Mouse (Mus musculus): ENCODE data around the gene Rnf151.
"Not testable (repeated sequence)": the region's sequence is repeated elsewhere in the genome, so short reads cannot be mapped to it uniquely, and the experiment has no call there.

Gene Rnf151

GRCm38 (mm10) chr17:24732233-24732935 is 14.5 kb upstream of the Rnf151 start:
- peak; percentile 97 for DNase-seq

DNA sequence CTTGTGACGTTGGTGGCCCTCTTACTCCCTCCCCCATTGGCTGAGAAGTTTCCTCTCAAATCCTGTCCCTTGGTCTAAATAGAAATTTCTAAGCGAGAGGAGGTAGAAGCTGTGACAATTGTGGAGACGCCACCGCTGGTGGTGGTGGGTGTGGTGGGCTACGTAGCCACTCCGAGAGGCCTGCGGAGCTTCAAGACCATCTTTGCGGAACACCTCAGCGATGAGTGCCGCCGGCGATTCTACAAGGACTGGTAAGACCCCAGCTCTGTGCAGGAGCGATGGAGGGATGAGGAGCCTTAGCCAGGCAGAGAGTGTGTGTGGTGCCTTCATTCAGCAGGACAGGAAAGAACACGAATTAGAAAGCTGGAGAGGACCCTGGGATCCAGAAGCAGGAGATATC is 12.9 kb upstream of the Rnf151 start:
- DNase-seq = peak; percentile 88

DNA sequence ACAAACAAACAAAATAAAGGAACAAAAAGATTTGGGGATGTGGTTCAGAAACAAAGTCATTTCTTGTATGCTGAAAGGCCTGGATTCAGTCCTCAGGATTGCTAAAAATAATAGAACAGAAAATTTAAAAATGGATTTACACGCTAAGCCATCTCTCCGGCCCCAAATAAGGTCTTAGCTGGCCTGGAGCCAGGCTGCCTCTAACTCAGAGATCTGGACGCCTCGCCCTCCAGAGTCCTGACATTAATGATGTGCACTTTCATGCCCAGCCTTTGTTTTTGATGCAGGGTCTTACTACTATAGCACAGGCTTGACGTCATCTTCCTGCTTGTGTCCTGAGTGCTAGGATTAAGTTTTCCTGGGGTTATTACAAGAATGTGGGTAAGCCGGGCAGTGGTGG is 11.2 kb upstream of the Rnf151 start:
- DNase-seq = peak; percentile 88

GRCm38 (mm10) chr17:24728184-24728583 is 10.3 kb upstream of the Rnf151 start:
- peak; percentile 92 for DNase-seq

DNA sequence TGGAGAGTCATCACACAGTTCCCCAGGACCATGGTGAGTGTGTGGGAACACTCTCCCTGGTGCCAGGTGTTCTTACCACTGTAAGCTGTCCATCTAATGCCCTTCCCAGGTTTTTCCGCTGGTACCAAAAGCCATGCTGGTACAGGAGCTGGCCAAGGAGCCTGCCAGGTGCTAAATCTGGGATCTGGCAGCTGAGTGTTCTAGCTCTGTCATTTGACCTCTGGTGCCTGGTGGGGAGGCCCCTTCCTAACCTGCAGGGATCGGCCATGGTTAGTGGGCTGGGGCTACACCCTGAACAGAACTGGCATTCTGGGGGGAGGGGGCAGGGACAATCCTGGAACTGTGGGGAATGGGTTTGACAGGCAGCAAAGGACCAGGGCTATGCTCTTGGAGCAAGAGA is 9.8 kb upstream of the Rnf151 start, which contains the start of gene Rpl3l:
Rpl3l (plus strand) TSS at position 203 of the 400 bp plus-strand sequence.
- DNase-seq = peak; percentile 98

DNA sequence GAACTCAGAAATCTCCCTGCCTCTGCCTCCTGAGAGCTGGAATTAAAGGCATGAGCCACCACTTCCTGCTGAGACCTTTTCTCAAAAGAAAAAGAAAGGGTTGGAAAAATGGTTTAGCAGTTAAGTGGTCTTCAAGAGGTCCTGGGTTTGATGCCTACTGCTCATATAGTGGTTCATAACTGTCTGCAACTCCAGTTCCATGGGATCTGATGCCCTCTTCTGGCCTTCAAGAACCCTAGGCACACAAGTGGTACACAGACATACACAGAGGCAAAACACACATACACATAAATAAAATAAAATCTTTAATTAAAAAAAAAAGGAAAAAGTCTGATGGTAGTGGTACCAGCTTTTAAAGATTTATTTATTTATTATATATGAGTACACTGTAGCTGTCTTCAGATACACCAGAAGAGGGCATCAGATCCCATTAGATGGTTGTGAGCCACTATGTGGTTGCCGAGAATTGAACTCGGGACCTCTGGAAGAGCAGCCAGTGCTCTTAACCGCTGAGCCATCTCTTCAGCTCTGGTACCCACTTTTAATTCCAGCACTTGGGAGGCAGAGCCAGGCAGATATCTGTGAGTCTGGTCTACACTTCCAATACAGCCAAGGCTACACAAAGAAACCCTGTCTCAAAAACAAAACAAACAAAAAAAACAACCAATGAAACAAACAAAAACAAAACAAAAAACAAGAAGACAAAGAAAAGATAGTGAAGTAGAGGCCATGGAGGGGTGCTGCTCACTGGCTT is 8.0 kb upstream of the Rnf151 start:
- no peak for DNase-seq

- peak; percentile 99 for DNase-seq
These were observed 6.3 kb upstream of the Rnf151 start, which contains the start of gene Ndufb10 for GRCm38 (mm10) chr17:24724184-24724583. Gene Ndufb10, minus strand, starts transcription at chr17:24724478.

GRCm38 (mm10) chr17:24723881-24724180 is 6.0 kb upstream of the Rnf151 start:
- no peak for DNase-seq

DNA sequence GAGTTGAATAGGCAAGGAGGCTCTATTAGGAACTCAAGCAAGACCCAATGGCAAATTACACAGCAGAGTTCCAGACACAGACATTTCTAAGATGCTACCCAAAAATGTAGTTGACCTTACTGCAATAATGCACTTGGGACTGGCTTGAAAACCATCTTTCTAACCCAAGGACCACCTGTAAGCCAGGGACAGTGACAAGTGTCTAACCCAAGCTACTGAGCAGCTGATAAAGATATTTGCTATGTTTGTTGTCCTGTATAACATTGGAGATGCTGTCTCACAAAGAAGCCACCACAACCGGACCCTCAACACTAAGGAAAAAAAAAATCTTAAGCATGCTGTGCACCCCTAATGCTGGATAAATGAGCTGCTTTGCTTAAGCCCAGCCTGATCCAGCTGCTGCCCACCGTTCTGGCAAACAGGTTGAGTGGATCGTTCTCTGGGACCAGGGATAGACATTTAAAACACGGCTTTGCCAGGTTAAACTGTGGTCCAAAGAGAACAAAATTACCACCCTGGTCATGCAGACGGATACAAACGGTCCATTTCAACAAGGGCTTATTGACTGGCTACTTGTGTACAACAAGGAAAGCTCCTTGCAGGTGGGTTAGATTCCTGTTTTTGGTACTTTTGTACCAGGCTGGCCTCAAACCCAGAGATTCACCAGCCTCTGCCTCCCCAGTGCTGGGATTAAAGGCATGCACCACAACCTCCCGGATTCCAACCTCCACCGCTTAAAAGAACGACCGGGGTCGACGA is 5.4 kb upstream of the Rnf151 start:
- peak; percentile 83 for DNase-seq

DNA sequence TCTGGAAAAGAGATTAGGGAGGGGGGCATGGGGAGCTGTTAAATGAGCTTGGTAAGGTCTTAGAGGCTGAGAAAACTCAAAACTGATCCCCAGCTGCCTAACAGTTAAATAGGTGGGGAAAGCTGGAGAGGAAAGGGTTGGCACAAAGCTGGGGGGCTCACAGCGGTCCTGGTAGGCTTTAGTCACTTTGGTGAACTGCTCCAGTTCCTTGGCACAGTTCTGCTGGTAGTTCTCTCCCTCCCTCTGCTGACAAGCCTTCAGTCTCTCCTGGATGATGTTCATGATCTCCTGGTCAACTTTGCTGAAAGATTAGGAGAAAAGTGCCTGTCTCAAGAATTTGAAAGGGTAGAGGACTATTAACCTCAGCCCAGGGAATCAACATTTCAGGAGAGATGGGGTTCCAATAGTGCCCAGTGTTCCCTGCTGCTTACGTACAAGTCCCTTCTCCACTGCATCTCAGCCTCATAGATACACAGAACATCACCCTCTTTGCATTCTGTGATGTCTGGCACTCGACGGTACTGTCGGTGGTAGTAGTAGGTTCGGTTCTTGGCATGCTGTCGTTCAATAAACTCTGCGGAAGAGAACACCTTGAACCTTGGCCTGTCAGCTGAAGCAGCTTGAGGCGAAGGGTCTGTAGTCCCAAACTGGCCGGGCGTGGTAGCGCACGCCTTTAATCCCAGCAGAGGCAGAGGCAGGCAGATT is 4.5 kb upstream of the Rnf151 start:
- peak; percentile 91 for DNase-seq

- peak; percentile 85 for DNase-seq
These were observed 3.6 kb upstream of the Rnf151 start for GRCm38 (mm10) chr17:24721383-24721955.

- peak; percentile 88 for DNase-seq
These were observed 2.8 kb upstream of the Rnf151 start for GRCm38 (mm10) chr17:24720616-24721015.

DNA sequence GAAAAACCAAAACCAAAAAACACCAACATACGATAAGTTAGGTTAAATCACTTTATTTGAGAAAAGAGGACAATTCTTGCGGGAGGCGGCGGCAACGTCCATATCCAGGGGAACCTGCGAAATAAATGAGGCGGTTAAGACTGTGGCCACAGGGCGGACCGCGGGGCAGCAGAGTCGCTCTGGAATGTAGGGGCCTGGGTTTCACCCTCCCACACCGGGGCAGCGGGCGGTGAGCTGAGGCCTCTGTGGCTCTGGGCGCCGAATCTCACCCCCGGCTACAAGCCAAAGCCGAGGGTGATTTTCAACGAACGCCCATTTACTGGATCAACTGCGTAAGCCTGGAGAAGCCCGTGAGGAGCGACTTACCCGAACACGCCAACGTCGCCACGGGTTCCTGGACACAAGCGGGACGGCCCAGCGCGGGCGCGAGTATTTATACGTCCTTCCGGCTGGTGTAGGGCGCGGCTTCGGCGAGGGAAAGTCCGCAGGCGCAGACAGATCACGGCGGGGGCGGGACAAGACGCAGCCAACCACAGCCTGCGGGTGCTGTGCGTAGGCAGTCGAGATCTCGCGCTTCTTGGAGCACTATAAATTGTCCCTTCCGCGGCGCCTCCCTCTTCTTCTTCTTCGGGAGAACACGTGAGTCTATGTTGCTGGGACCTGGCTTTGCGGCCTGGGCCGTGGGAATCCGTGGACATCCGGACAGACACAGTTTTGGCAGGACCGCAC is 1.8 kb upstream of the Rnf151 start:
- peak; percentile 100 for DNase-seq

- not testable (repeated sequence) for DNase-seq
These were observed 1.1 kb upstream of the Rnf151 start for GRCm38 (mm10) chr17:24718938-24719337.

- peak; percentile 87 for DNase-seq
These were observed 1.6 kb downstream of the Rnf151 start for GRCm38 (mm10) chr17:24716166-24716682.

DNA sequence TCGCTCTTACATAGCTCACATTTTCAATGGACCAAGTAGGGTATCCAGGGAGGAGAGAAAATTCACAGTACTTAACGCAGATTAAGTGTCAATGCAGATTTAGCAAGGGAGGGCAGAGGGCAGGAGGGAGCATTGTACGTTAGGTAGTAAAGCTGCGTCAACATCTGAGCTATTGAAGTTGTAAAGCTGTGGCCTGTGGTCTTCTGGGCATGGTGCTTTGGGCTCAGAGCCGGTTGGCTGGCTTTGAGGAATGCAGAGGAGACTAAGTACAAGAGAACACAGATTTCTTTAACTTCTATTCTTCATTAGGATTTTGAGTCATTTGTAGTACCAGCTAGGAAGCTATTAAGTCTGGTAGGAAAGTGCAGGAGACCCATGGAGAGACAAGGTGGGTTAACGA is 2.3 kb downstream of the Rnf151 start:
- DNase-seq = no peak

DNA sequence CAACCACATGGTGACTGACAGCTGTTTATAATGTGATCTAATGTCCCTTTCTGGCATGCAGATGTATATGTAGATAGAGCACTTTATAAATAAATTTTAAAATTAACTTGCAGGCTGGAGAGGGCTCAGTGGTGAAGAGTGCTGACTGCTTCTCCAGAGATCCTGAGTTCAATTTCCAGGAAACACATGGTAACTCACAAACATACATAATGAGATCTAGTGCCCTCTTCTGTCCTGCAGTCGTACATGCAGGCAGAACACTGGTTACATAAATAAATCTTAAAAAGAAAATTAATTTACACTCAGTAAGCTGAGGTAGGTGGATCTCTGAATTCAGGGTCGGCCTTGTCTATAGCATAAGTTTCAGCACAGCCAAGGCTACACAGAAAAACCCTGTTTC is 9.2 kb downstream of the Rnf151 start:
- no peak for DNase-seq

DNA sequence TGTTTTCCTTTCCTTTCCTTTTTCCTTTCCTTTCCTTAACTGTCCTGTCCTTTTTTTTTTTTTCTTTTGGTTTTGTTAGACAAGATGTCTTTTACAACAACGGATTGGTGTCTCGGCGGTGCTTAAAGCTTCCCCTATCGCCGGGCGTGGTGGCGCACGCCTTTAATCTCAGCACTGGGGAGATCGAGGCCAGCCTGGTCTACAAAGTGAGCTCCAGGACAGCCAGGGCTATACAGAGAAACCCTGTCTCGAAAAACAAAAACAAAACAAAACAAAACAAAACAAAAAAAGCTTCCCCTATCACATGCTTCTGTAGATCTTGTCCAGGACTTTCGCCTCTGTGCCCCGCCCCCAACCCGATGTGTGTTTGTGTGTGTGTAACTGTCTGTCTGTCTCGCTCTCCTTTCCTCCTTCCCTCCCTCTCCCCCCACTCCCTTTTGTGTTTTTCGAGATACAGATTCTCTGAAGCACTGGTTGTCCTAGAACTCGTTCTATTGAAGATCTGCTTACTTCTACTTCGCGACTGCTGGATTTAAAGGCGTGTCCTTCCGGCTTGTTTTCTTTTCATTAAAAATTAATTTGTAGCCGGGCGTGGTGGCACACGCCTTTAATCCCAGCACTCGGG is 9.9 kb downstream of the Rnf151 start:
- DNase-seq = peak; percentile 88

GRCm38 (mm10) chr17:24706982-24707800 is 10.7 kb downstream of the Rnf151 start, which contains the start of gene Tbl3:
Gene Tbl3, minus strand, starts transcription at chr17:24707660.
- peak; percentile 99 for DNase-seq

DNA sequence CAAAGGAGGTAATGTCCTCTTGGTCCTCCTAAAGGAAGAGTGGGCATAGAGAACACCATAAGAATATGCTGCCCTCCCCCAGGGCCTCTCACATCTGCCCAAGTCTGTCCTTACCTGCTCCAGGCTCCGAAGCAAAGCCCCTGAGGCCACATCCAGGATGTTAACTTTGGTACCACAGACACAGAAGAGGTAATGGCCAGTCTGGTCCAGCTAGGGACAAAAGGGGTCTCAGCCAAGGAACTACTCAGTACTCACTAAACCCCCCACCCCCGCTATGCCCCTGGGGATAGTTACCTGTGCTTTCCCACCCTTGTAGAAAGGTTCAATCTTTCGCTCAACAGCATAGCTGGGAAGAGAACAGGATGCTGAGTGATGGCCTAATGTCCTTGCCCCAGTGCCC is 12.0 kb downstream of the Rnf151 start:
- DNase-seq = peak; percentile 92

All from heart, adult 11 months (tissue).